Mouse (Mus musculus) G1E (cell line): ENCODE data around the gene Col26a1.

ENCODE experiments used
- CTCF ChIP-seq: IDR thresholded peaks from 2 replicates; pipeline ENCODE4 v1.5.1; 2012; ENCODE audit warnings: low read depth, low read length, inconsistent platforms, mixed read lengths
- GATA1 ChIP-seq: IDR thresholded peaks from 2 replicates; pipeline ENCODE4 v1.6.1; 2012; ENCODE audit warnings: borderline replicate concordance, low read length, inconsistent platforms, mixed read lengths

DNA sequence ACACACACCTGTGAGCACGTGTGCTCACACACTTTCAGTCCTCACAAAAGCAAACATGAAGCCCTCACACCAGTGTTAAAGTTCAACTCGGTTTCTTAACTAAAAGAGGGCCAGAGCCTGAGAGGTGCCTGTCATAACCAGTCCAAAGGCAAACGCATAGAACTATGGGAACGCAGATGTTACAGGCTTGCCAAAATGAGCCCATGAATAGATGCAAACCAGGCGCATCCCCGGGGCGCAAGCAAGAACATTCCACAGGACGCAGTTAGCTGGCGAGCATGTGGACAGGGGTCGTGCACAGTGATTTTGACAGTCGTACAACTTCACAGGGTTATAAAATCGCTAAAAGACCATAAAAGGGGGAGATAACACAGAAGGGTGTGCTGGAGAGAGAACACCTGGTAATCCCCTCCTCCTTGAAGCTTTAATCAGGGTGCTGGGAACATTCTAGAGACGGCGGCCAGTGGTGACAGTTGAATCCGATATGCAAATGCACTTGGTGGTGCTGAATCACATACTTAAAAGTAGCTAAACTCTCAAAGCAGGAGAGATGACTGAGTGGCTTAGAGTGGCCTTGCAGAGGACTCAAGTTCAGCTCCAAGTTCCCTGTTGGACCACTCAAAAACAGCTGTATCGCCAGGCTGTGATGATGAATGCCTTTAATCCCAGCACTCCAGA is 76.5 kb downstream of the Col26a1 start:
- no peak for TF ChIP-seq CTCF
- TF ChIP-seq GATA1: no peak
